Mouse (Mus musculus) embryo, embryonic 10.5 days (tissue): ENCODE data around the gene Idi1.
A peak's percentile ranks its signal among the peaks of the same experiment; 100 is the strongest.
"Not testable (repeated sequence)": the region's sequence is repeated elsewhere in the genome, so short reads cannot be mapped to it uniquely, and the experiment has no call there.

Experiments used
- DNase-seq: peaks from one replicate; pipeline ENCODE4 v3.0.0-alpha.2; 2015; ENCODE audit warnings: low spot score

Idi1 gene

DNA sequence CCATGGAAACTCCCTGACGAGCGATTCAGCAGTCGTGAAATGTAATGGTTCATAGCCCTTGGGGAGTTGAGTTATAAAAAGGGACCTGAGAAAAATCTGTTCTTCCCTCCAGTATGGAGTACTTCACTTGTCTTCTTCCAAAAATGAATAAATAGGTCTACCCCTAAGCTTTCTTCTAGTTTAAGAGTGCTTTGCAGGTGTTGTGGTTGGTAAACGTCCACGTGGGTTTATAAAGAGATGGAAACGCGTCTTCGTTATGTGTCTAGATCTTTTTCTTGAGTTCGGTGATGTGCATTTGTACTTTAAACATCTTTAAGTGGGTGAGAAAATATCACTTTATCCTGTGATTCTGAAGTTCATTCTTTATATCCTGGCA is 872 bp downstream of the Idi1 start:
- DNase-seq = no peak

DNA sequence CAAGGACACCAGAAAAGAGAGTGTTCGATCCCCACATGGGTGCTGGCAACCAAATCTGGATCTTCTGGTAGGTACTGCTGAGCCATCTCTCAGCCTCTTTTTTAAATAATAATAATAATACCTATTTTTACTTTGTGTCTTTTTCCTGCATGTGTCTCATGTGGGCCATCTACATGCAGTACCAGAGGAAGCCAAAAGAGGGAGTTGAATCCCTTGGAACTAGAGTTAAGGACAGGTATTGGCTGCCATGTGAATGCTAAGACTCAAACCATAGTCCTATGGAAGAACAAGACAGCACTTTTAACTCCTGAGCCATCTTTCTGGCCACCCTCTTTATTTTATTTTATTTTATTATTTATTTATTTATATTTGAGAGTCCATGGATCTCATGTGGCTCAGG is 3.3 kb downstream of the Idi1 start:
- DNase-seq = peak; percentile 56

DNA sequence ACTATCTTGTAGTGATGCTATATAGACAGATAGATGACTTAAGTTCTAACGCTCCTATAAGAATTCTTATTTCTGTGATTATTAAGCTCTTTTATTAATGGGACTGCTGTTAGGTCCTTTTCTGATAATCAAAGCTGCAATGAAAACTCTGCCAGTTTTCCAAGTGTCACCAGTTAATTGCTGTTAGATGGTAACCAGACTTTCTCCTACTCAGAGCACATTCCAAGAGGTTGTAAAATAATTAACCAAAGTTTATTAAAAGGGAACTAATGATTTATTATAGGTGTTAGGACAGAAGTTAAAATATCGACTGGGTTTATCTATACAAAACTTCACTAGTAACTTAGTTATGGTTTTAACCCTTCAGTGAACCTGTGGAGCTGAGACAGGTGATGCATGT is 20.7 kb downstream of the Idi1 start:
- DNase-seq = not testable (repeated sequence)

DNA sequence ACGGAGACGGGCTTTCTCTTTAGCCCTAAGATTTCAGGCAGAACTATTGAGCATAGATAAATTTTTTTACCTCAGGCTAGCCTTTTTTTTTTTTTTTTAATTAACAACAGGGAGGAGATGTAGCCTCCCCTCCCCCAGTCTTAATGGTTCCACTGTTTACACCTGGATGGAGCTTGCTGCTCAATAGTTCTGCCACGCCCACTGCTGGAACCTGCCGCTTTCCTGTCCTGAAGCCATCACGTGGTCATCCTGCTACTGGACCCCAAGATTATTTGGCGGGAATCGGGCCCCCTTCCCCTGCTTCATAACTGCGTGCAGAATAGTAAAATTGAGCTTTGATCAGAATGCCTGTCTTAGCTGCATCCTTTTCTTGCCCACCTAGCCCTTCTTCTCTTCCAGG is 28.6 kb downstream of the Idi1 start:
- DNase-seq = not testable (repeated sequence)

DNA sequence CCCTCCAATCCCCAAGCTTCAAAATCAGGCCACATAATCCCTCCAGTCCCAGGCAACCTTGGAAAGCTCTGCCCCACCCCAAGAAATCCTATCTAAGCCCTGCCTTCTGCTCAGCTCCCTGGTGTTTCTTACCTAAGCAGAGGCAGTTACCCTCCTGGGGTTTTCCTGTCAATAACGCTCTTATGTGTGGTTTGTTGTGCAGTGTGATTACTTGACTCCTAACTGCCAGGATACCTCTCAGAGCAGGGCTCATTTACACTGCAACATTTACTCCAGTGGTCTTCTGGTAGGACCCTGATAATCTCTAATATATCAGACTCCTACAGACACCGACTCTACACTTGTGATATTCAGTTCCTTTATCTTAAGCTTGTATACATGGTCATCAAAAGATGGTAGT is 48.2 kb downstream of the Idi1 start:
- no peak for DNase-seq

DNA sequence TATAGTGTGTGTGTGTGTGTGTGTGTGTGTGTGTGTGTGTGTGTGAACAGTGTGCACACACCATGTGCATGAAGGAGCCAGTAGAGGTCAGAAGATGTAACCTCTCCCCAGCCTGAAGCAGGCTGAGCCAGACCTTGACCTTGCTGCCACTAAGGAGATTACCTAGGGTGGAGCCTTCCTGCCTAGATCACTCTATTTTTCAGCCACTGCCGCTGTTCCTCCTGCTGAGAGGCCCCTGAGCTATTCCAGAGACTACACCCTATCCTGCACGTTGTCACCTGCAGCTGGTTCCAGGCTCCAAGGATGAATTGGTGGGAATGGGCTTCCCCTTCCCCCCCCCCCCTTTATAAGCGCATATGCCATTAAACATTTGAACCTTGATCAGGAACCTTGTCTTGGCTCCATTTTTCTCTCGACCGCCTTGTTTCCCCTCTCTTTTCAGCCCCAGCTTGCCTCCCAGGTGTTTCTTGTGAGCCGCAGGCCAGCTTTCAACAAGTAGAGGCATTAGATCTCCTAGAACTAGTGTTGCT is 52.4 kb downstream of the Idi1 start:
- not testable (repeated sequence) for DNase-seq

DNA sequence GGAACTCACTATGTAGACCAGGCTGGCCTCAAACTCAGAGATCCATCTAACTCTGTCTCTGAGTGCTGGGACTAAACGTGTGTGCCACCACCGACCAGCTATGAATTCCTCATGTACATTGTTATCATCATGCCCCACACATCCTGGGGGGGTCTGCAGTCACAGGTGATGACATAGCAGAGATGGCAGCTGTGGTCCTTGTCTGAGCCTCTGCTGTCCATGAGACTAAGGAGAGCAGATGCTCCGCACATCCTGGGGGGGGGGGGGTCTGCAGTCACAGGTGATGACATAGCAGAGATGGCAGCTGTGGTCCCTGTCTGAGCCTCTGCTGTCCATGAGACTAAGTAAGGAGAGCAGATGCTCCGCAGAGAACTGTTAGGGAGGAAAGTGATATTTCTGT is 55.8 kb downstream of the Idi1 start:
- not testable (repeated sequence) for DNase-seq

DNA sequence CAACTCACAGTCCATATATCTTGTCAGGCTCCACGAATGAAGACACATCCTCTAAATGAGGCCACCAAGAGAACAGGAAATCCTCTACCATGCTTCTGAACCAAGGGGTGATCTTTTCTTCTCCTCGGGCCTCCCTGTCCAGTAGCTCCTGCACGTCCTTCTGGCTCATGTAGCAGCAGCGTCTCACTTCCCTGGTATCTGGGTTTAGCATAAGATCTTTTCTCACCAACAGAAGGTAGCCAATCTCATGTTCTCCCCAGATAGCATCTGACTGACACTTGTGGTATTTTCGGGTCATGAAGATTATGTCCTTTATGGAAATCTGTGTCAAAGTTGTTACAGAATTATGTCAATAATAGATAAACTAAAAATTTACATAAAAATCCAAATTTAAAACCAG is 56.4 kb downstream of the Idi1 start:
- DNase-seq = not testable (repeated sequence)
